Mouse (Mus musculus): Measurements from ENCODE around the gene Ncln.

GRCm38 (mm10) chr10:81544296-81545160 is 48.3 kb upstream of the Ncln start:
- TF ChIP-seq EP300 (IDR thresholded peaks at IDR 0.05; ENCODE audit: insufficient read depth, low read depth, low read length), result no peak
- no peak for TF ChIP-seq POLR2A (IDR thresholded peaks at IDR 0.05; ENCODE audit: insufficient read depth, low read length)
